Mouse (Mus musculus): ENCODE measurements around the gene Sf3b3. TPM values are rescaled to one million over a fixed set of nuclear protein-coding genes. Genes with fewer than 3 reads are reported as not detected.
"Not testable (repeated sequence)": the region's sequence is repeated elsewhere in the genome, so short reads cannot be mapped to it uniquely, and the experiment has no call there.

The Sf3b3 gene
- polyA plus RNA-seq, 1 experiment from 2014 or later = 127 TPM

DNA sequence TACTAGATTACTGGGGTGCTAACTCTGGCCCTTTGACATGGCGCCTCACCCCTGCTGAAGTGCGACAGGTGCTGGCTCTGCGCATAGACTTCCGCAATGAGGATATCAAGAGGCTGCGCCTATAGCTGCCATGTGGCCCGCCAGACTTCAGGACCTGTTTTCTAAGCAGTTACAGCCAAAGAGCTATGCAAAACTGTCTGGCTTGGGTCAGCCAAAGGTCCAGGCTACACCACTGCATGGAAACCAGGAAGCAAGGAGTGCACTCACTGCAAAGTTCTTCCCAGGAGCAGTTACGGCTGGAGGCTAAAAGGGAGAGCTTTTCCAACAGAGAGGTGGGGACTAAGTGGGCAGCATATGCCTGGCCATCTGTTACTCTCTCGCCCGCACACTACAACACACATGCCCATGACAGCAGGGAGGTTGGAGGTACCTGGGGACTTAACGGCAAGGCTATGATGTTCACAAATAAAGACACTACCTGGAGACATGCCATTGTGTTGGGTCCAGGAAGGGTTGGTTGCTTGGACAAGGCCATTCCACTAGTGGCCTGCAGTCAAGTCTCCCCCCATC is 35.2 kb upstream of the Sf3b3 start:
- no peak for ATAC-seq
- Histone ChIP-seq H3K36me3 (peaks cover 87% of the 10 kb centered on the region), H3K9me3 (replicated peaks) (no peaks in the 10 kb centered on the region), H3K27ac (no peak overlapping the region), H3K9ac (no peak overlapping the region), H3K27me3 (replicated peaks) (no peaks in the 10 kb centered on the region), H3K4me2 (no peak overlapping the region), H3K4me3 (no peak overlapping the region), H3K4me1 (peaks cover 17% of the 10 kb centered on the region)
- 92% methylated on average over 10 of the region's 10 CpGs for WGBS (ENCODE audit: insufficient replicate concordance)

DNA sequence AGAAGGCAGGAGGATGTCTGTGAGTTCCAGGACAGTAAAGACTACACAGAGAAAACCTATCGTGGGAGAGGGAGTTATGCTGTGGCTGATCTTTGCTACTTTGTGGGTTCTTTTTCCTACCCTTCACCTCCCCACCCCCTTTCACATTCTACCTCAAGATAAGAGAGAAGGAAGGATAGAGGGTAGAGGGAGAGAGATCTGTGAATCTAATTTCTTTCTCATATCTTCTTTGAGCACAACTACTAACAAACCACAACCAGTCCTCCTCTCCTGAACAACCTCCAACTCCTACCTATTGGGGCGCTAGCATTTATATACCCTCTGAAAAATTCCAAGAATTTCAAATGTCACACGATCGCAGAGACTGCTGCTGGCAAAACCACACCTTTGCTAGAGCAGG is 31.3 kb upstream of the Sf3b3 start:
- no peaks in the 10 kb centered on the region for H3K27me3 ChIP-seq (replicated peaks)
- peaks cover 99% of the 10 kb centered on the region for H3K36me3 ChIP-seq
- 25% methylated on average over 4 of the region's 4 CpGs for WGBS (ENCODE audit: insufficient replicate concordance)
- ATAC-seq = peak; percentile 79
- H3K9me3 ChIP-seq (replicated peaks) = no peaks in the 10 kb centered on the region
- H3K9ac ChIP-seq = no peak overlapping the region
- H3K4me1 ChIP-seq = peaks cover 18% of the 10 kb centered on the region
- H3K27ac ChIP-seq = peak overlapping the region; percentile 66
- no peak overlapping the region for H3K4me3 ChIP-seq
- peak overlapping the region; percentile 30 for H3K4me2 ChIP-seq

DNA sequence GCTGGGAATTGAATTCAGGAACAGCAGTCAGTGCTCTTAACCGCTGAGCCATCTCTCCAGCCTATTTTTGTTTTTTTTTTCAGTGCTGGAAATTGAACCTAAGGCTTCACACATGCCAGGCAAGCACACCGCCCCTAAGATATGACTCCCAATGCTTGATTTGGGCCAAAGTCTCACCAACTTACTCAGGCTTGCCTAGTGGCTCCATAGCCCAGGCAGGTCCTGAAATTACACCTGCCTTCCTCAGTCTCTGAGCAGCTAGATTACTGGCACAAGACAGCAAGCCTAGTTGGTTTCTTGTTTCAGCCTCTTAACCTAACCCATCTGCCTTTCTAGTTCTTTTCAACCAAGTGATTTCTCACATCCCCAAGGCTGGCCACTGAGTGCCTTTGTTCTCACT is 23.9 kb upstream of the Sf3b3 start:
- H3K4me1 ChIP-seq = no peaks in the 10 kb centered on the region
- no peaks in the 10 kb centered on the region for H3K9me3 ChIP-seq (replicated peaks)
- peaks cover 99% of the 10 kb centered on the region for H3K36me3 ChIP-seq
- no peak overlapping the region for H3K27ac ChIP-seq
- no peak for ATAC-seq
- no peaks in the 10 kb centered on the region for H3K27me3 ChIP-seq (replicated peaks)
- 97% methylated on average over 2 of the region's 2 CpGs for WGBS (ENCODE audit: insufficient replicate concordance)
- H3K9ac ChIP-seq = no peak overlapping the region
- H3K4me2 ChIP-seq = no peak overlapping the region
- no peak overlapping the region for H3K4me3 ChIP-seq

DNA sequence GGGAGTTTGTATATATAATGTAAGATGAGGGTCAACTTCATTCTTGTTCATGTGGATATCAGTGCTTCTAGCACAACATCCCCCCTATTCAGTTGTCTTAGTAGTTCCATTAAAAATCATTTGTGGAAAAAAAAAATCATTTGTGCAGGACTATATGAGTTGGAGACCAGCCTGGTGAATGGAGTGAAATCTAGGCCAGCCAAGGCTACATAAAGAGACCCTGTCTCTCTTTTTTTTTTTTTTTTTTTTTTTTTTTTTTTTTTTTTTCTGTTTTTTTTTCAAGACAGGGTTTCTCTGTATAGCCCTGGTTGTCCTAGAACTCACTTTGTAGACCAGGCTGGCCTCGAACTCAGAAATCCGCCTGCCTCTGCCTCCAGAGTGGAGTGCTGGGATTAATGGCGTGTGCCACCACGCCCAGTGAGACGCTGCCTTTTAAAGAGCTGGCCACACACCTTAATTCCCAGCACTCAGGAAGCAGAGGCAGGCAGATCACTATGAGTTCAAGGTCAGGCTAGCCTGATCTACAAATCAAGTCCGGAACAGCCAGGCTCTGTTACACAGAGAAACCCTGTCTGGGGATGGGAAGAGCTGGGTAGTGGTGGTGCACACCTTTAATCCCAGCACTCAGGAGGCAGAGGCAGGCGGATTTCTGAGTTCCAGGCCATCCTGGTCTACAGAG is 14.9 kb upstream of the Sf3b3 start:
- not testable (repeated sequence) for H3K27ac ChIP-seq; ATAC-seq; H3K27me3 ChIP-seq (replicated peaks); H3K9ac ChIP-seq; H3K9me3 ChIP-seq (replicated peaks); H3K4me1 ChIP-seq; H3K4me2 ChIP-seq; H3K4me3 ChIP-seq
- WGBS (ENCODE audit: insufficient replicate concordance) = 85% methylated on average over 7 of the region's 7 CpGs
- H3K36me3 ChIP-seq = peaks cover 95% of the 10 kb centered on the region

DNA sequence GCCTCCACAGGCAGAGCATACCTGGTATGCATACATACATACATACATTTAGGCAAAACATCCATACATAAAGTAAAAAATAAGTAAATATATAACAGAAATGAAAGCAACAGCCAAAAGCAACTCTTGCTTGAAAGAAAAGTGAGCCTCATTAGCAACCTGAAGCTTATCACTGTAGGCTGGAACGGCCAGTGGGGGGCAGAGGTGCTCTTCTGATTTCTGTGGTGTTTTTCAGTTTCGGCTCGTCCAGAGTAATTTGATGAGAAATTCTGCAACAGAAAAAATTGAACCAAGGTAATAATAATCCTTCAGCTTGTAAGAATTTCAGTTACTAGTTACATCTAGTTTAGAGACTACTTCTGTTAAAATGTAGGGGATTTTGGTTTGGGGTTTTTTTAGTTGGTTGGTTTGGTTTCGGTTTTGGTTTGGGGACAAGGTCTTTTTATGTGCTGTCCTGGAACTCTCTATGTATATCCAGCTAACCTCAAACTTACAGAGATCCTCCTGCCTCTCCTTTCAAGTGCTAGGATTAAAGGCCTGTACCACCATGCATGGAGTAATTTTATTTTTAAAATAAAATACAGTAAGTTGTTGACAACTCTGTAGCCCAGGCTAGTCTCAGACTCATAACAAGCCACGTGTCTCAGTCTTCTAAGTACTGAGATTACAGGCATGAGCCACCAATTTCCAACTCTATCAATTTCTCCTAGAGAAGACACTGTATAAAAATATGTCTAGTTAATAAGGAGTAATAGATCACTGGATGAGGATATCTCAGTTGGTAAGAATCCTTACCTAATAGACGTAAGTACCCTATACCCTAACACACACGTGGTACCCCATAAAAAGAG is 13.3 kb upstream of the Sf3b3 start:
- Histone ChIP-seq H3K27ac (no peak overlapping the region), H3K9ac (no peak overlapping the region), H3K4me2 (no peak overlapping the region), H3K9me3 (replicated peaks) (no peaks in the 10 kb centered on the region), H3K4me1 (no peaks in the 10 kb centered on the region), H3K4me3 (no peak overlapping the region), H3K27me3 (replicated peaks) (no peaks in the 10 kb centered on the region), H3K36me3 (peaks cover 96% of the 10 kb centered on the region)
- no peak for ATAC-seq
- WGBS (ENCODE audit: insufficient replicate concordance) = 84% methylated on average over 7 of the region's 7 CpGs

DNA sequence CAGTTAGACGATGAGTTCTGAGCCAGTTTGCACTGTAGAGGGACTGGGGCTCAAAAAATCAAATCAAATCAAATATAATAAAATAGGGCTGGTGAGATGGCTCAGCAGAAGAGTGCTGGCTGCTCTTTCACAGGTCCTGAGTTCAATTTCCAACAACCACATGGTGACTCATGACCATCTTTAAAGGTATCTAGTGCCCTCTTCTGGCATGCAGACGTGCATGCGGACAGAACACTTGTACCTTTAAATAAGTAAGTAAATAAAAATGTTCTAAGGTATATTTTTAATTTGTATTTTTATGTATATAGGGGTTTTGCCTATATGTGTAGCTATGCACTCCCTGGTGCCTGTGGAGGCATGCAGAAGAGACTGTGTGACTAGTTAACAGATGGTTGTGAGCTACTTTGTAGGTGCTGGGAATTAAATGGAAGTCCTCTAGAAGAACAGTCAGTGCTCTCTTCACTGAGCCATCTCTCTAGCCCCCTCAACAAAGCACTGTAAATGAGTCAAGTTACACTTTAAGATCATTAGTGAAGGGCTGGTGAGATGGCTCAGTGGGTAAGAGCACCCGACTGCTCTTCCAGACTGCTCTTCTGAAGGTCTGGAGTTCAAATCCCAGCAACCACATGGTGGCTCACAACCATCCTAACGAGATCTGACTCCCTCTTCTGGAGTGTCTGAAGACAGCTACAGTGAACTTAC is 10.3 kb upstream of the Sf3b3 start:
- no peaks in the 10 kb centered on the region for H3K27me3 ChIP-seq (replicated peaks)
- no peak overlapping the region for H3K4me2 ChIP-seq
- no peak overlapping the region for H3K4me3 ChIP-seq
- H3K9me3 ChIP-seq (replicated peaks) = no peaks in the 10 kb centered on the region
- H3K36me3 ChIP-seq = peaks cover 96% of the 10 kb centered on the region
- no peak overlapping the region for H3K9ac ChIP-seq
- 80% methylated on average over 5 of the region's 5 CpGs for WGBS (ENCODE audit: insufficient replicate concordance)
- no peak overlapping the region for H3K27ac ChIP-seq
- H3K4me1 ChIP-seq = no peaks in the 10 kb centered on the region
- no peak for ATAC-seq

DNA sequence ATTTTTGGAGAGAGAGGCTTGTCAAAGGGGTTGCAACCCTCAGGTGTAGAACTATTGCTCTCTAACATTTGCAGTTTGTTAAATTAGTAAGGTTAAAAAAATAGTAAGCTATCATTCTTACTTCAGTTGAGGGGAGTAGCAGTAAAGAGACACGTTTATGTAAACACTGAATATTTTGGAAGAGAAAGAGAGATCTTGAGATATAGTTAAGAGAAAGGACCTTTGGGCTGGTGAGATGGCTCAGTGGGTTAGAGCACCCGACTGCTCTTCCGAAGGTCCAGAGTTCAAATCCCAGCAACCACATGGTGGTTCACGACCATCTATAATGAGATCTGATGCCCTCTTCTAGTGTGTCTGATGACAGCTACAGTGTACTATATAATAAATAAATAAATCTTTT is 9.5 kb upstream of the Sf3b3 start:
- H3K4me2 ChIP-seq; H3K9ac ChIP-seq; H3K4me3 ChIP-seq; H3K27me3 ChIP-seq (replicated peaks); H3K27ac ChIP-seq; ATAC-seq; H3K9me3 ChIP-seq (replicated peaks); H3K4me1 ChIP-seq: not testable (repeated sequence)
- peaks cover 98% of the 10 kb centered on the region for H3K36me3 ChIP-seq
- 90% methylated on average over 4 of the region's 4 CpGs for WGBS (ENCODE audit: insufficient replicate concordance)

DNA sequence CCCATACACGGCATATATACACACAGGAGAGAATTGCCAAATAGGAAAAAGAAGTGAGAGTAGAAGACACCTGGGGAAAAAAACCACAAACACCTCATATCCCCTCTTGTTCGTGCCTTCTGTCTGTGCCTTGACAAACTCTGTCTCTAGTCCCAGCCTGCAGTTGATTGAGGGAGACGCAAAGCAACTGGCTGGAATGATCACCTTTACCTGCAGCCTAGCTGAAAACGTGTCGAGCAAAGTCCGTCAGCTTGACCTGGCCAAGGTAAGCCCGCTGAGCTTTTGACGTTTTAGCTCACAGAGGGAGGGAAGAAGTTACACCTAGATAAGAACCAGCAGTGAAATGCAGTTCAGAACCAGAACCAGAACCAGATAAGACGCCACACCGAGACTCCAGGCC is 4.6 kb upstream of the Sf3b3 start:
- Histone ChIP-seq H3K36me3 (peaks cover 66% of the 10 kb centered on the region), H3K4me1 (peaks cover 11% of the 10 kb centered on the region), H3K9me3 (replicated peaks) (no peaks in the 10 kb centered on the region)

DNA sequence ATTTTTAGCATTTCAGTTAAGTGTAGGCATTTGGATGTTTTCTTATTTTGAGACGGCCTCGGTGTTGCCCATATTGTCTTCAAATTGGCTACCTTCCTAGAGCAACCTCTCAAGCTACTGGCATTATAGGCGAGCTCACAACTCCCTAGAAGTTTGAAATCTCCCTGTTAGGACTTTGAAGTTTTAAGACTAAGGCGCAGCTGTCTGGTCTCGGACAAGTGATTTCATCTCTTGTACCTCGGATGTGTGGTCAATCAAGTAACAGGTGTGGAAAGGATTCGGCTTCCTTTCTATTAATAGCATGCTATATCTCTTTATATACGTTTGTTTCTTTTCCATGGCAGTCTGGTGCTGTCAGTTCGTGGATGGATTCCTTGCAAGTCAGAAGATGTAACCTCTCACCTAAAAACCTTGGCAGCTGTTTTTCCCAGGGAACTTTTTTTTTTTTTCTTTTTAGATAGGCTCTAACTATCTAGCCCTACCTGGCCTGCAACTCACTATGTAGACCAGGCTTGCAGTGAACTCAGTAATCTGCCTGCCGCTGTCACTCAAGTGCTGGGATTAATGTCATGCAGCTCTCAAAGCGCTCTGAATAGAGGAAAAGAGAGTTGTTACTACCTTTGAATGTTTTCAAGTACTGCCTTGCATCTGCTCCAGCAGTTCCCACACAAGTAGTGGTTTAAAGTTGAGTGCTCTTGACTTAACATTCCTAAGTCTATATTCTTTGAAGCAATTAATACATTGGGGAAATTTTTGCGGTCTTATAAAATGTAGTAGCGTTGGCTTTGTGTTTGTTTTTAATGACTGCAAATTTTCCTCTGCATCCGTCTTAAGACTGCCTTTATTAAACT is 1.3 kb upstream of the Sf3b3 start:
- Histone ChIP-seq H3K27me3 (replicated peaks) (no peaks in the 10 kb centered on the region), H3K4me3 (peak overlapping the region; percentile 93), H3K27ac (peak overlapping the region; percentile 83; the same call in 1 of the 2 replicates), H3K4me2 (peak overlapping the region; percentile 85), H3K9me3 (replicated peaks) (no peaks in the 10 kb centered on the region), H3K4me1 (peaks cover 38% of the 10 kb centered on the region), H3K36me3 (peaks cover 55% of the 10 kb centered on the region), H3K9ac (peak overlapping the region; percentile 91)
- no peak for ATAC-seq
- 44% methylated on average over 14 of the region's 14 CpGs for WGBS (ENCODE audit: insufficient replicate concordance)

More for the DNA sequence above, 4.6 kb upstream of the Sf3b3 start:
- H3K4me3 ChIP-seq = no peak overlapping the region
- H3K27ac ChIP-seq = no peak overlapping the region
- no peak overlapping the region for H3K9ac ChIP-seq
- ATAC-seq = no peak
- no peaks in the 10 kb centered on the region for H3K27me3 ChIP-seq (replicated peaks)
- WGBS (ENCODE audit: insufficient replicate concordance) = 87% methylated on average over 10 of the region's 10 CpGs
- H3K4me2 ChIP-seq = no peak overlapping the region

DNA sequence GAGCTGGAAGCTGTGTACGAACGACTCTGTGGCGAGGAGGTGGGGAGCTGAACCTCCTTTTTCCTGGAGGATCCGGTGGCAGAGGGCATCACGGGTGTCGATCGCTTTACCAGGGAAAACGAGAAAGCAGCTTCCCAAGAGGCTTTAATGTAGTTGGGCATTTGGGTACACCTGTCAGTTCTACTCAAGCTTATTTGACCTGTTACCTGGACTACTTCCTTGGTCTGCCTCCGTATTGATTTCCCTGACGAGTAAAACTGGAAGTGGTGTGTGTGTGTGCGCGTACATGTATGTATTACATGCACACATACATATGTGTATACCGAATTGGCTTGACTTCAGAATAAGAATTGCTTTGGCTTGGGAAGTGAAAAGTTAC is 573 bp upstream of the Sf3b3 start:
- Histone ChIP-seq H3K4me2 (peak overlapping the region; percentile 85), H3K9ac (peak overlapping the region; percentile 91), H3K27ac (peak overlapping the region; percentile 83), H3K27me3 (replicated peaks) (no peaks in the 10 kb centered on the region), H3K9me3 (replicated peaks) (no peaks in the 10 kb centered on the region), H3K4me1 (peaks cover 45% of the 10 kb centered on the region), H3K36me3 (peaks cover 55% of the 10 kb centered on the region), H3K4me3 (peak overlapping the region; percentile 93)
- ATAC-seq = peak; percentile 55
- WGBS (ENCODE audit: insufficient replicate concordance) = 1% methylated on average over 13 of the region's 13 CpGs

DNA sequence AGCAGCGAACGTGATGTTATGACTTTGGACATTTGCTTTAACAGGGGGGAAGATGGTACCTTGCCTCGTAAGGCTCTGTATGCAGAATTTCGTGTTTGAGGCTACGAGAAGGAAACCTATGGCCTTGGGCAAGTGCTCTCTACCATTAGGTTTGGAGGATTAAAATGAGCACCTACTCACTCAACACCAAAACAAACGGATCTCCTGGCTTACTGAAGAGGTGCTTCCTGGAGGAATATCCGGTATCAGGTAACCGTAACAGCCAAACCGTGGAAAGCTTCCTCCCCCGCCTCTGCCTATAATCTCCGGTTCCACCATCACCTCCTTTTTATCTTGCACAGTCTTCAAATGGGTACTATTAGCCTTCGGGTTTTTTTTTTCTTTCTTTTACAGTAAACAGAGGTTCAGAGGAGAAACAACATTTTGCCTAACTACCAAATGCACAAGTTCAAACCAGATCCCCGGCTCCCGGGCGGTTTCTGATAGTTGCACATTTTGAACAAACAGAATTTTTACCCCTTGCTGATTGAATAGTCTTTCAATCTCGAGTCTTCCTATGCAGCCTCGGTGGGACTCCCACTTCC is 674 bp downstream of the Sf3b3 start:
- Histone ChIP-seq H3K27me3 (replicated peaks) (no peaks in the 10 kb centered on the region), H3K4me2 (peak overlapping the region; percentile 85), H3K9ac (peak overlapping the region; percentile 91), H3K4me3 (peak overlapping the region; percentile 93), H3K4me1 (peaks cover 45% of the 10 kb centered on the region), H3K36me3 (peaks cover 53% of the 10 kb centered on the region), H3K27ac (peak overlapping the region; percentile 83), H3K9me3 (replicated peaks) (no peaks in the 10 kb centered on the region)
- whole genome bisulfite sequencing (ENCODE audit: insufficient replicate concordance) = 4% methylated on average over 17 of the region's 17 CpGs
- ATAC-seq = 0 out of 2 replicates have a peak, but pooled peaks have one; percentile 3

Measured in liver, embryonic 12.5 days (tissue).